Mouse (Mus musculus): Measurements from ENCODE around the gene Gnmt.

DNA sequence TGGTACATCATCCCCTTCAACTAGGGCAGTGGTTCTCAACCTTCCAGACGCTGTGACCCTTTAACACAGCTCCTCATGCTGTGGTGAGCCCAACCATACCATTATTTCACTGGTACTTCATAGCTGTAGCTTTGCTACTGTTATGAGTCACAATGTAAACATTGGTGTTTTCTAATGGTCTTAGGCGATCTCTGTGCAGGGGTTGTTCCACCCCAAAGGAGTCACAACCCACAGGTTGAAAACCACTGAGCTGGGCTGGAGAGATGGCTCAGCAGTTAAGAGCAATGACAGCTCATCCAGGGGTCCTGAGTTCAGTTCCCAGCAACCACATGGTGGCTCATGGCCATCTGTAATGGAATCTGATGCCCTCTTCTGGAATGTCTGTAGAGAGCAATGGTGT lies 37.6 kb downstream of the Gnmt start:
- TF ChIP-seq CTCF (IDR thresholded peaks at IDR 0.05; ENCODE audit: low read depth): no peak
- TF ChIP-seq EP300 (IDR thresholded peaks at IDR 0.05; ENCODE audit: low read depth): no peak
